Mouse (Mus musculus): ENCODE results near the gene Trim80.

Trim80 gene

GRCm38 (mm10) chr11:115439906-115440595, at the start of gene Trim80:
Gene Trim80 (plus strand): TSS chr11:115440545.
- no peak for DNase-seq (ENCODE audit: low spot score in 2 of 2)

- DNase-seq (ENCODE audit: low spot score in 2 of 2), result no peak
These were observed 49.0 kb upstream of the Trim80 start for GRCm38 (mm10) chr11:115391358-115391757.

- no peak for DNase-seq (ENCODE audit: low spot score in 2 of 2)
These were observed 46.5 kb upstream of the Trim80 start for GRCm38 (mm10) chr11:115393721-115394325.

- no peak for DNase-seq (ENCODE audit: low spot score in 2 of 2)
These were observed 42.3 kb upstream of the Trim80 start for GRCm38 (mm10) chr11:115398085-115398484.

- DNase-seq (ENCODE audit: low spot score in 2 of 2), result no peak
These were observed 40.2 kb upstream of the Trim80 start for GRCm38 (mm10) chr11:115400126-115400525.

- DNase-seq (ENCODE audit: low spot score in 2 of 2), result no peak
These were observed 39.5 kb upstream of the Trim80 start for GRCm38 (mm10) chr11:115400630-115401391.

- DNase-seq (ENCODE audit: low spot score in 2 of 2), result peak; percentile 84 to 88
These were observed 36.8 kb upstream of the Trim80 start, which contains the start of gene Mrpl58 for GRCm38 (mm10) chr11:115403338-115404124. Gene Mrpl58 (plus strand): TSS chr11:115403752.

- no peak for DNase-seq (ENCODE audit: low spot score in 2 of 2)
These were observed 34.6 kb upstream of the Trim80 start for GRCm38 (mm10) chr11:115405723-115406122.

GRCm38 (mm10) chr11:115406858-115407401, 33.4 kb upstream of the Trim80 start:
- no peak for DNase-seq (ENCODE audit: low spot score in 2 of 2)

GRCm38 (mm10) chr11:115408266-115408920, 32.0 kb upstream of the Trim80 start:
- no peak for DNase-seq (ENCODE audit: low spot score in 2 of 2)

GRCm38 (mm10) chr11:115409556-115409955, 30.8 kb upstream of the Trim80 start:
- DNase-seq (ENCODE audit: low spot score in 2 of 2), result no peak

GRCm38 (mm10) chr11:115419531-115420237, 20.7 kb upstream of the Trim80 start, which contains the start of the genes Atp5h and Kctd2:
Gene Atp5h (minus strand): TSS chr11:115419962.
Gene Kctd2 (plus strand): TSS chr11:115420128.
- DNase-seq (ENCODE audit: low spot score in 2 of 2), result peak; percentile 95 to 96

GRCm38 (mm10) chr11:115420336-115421190, 19.8 kb upstream of the Trim80 start:
- peak; percentile 57 to 58 for DNase-seq (ENCODE audit: low spot score in 2 of 2)

- no peak for DNase-seq (ENCODE audit: low spot score in 2 of 2)
These were observed 19.0 kb upstream of the Trim80 start for GRCm38 (mm10) chr11:115421328-115421727.

GRCm38 (mm10) chr11:115421972-115422371, 18.4 kb upstream of the Trim80 start:
- no peak for DNase-seq (ENCODE audit: low spot score in 2 of 2)

- DNase-seq (ENCODE audit: low spot score in 2 of 2), result no peak
These were observed 17.3 kb upstream of the Trim80 start for GRCm38 (mm10) chr11:115423091-115423490.

- DNase-seq (ENCODE audit: low spot score in 2 of 2), result no peak
These were observed 15.7 kb upstream of the Trim80 start for GRCm38 (mm10) chr11:115424666-115425065.

GRCm38 (mm10) chr11:115425671-115426070, 14.7 kb upstream of the Trim80 start:
- DNase-seq (ENCODE audit: low spot score in 2 of 2), result no peak
